Mouse (Mus musculus) kidney, embryonic 16.5 days (tissue): ENCODE data around the gene Med11. TPM values are rescaled to one million over a fixed set of nuclear protein-coding genes. Genes with fewer than 3 reads are reported as not detected.

Experiments
- ATAC-seq: fragments of 200-750 bp; cut with Nextera tagmentation; 2 replicates; pipeline ENCODE4 v1.8.0; 2017; ENCODE audit warnings: moderate TSS enrichment; ENCODE audit not compliant: low FRiP score, low TSS enrichment
- H3K27ac ChIP-seq: fragments of 300-500 bp; sonication (generic); 2 replicates; pipeline ENCODE4 v1.5.1; 2014; ENCODE audit warnings: low read length
- H3K27me3 ChIP-seq: fragments of 300-500 bp; sonication (generic); 2 replicates; pipeline ENCODE4 v1.6.1; 2014; ENCODE audit warnings: low read length, control low read depth, mixed read lengths; ENCODE audit not compliant: insufficient read depth
- H3K36me3 ChIP-seq: fragments of 300-500 bp; sonication (generic); 2 replicates; pipeline ENCODE4 v1.6.1; 2014; ENCODE audit warnings: low read length, control low read depth, mixed read lengths; ENCODE audit not compliant: insufficient read depth
- H3K4me1 ChIP-seq: fragments of 300-500 bp; sonication (generic); 2 replicates; pipeline ENCODE4 v1.6.1; 2014; ENCODE audit warnings: low read length, control low read depth, mixed read lengths; ENCODE audit not compliant: insufficient read depth
- H3K4me2 ChIP-seq: fragments of 300-500 bp; sonication (generic); replicated peaks from 2 replicates; pipeline ENCODE4 v1.6.1; 2014; ENCODE audit warnings: low read depth, low read length
- H3K4me3 ChIP-seq: fragments of 300-500 bp; sonication (generic); 2 replicates; pipeline ENCODE4 v1.5.1; 2014; ENCODE audit warnings: mild to moderate bottlenecking, low read length
- H3K9ac ChIP-seq: fragments of 300-500 bp; sonication (generic); replicated peaks from 2 replicates; pipeline ENCODE4 v1.6.1; 2014; ENCODE audit warnings: low read length
- H3K9me3 ChIP-seq: fragments of 300-500 bp; sonication (generic); 2 replicates; pipeline ENCODE4 v1.6.1; 2016; ENCODE audit warnings: low read length, control low read depth
- WGBS: fragments of 180-500 bp; shearing (Covaris S2); extraction: QIAGEN DNeasy Blood & Tissue Kit; methylation state at CpG from one replicate; pipeline ENCODE4 v1.1.7; 2014; 5-methylcytosine and 5-hydroxymethylcytosine counted together
- polyA plus RNA-seq: library from polyadenylated mRNA; unstranded; fragments of >200 nt; fragmentation: Nextera tagmentation; extraction: Ambion mirVana; gene quantifications from 2 replicates; pipeline ENCODE4 v1.2.1, GENCODE M21; 2015

Gene Med11
- polyA plus RNA-seq, 1 experiment from 2014 or later, result 46.3 TPM

DNA sequence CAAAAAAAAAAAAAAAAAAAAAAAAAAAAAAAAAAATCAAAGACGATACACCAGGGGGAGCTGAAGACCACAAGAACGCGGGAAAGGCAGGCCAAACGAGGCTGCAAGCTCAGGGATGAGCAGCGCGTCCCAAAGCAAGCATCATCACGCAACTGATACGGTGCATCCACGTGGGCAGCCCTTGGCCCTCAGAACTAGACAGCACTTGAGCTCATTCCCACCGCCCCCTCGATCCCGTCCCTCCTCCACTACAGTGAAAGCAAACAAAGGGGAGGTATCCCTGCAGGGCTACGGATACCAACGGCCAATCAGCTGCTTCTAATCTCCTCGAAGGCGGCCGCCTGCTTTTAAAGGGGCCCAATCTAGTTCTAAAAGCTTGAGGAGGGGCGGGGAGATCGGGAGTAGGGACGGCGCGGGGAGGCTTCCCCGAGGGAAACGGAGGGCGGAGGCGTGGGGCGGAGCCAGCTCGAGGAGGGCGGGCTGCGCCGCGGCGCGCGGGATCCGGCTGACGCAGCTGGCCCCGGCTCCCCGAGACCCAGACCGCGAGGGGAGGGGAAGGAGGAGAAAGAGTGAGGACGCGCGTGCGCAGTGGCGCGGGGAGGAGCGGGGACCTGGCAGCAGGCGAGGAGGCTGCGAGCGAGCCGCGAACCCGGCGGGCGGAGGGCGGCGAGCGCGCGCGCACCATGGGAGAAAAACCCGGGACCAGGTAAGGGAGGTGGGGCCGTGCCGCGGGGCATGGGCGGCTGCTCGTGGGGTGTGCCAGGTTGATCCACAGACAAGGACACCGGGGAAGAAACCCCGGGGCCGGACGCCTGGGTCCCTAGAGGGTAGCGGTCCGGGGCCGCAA, 19.4 kb upstream of the Med11 start, which contains the start of gene Arrb2:
Gene Arrb2, plus strand, starts transcription at position 588 of the 847 bp plus-strand sequence.
- Histone ChIP-seq H3K27ac (peak within 1 kb of the TSS; percentile 62), H3K9ac (peak within 1 kb of the TSS; percentile 83), H3K9me3 (no peaks in the 10 kb centered on the region), H3K27me3 (no peaks in the 10 kb centered on the region), H3K4me1 (peaks cover 21% of the 10 kb centered on the region), H3K4me3 (peak within 1 kb of the TSS; percentile 80), H3K4me2 (peak within 1 kb of the TSS; percentile 65), H3K36me3 (peaks cover 9% of the 10 kb centered on the region; the same call in 1 of the 2 replicates)
- peak; percentile 97 for ATAC-seq
- under 1% methylated on average over 72 of the region's 75 CpGs for WGBS

DNA sequence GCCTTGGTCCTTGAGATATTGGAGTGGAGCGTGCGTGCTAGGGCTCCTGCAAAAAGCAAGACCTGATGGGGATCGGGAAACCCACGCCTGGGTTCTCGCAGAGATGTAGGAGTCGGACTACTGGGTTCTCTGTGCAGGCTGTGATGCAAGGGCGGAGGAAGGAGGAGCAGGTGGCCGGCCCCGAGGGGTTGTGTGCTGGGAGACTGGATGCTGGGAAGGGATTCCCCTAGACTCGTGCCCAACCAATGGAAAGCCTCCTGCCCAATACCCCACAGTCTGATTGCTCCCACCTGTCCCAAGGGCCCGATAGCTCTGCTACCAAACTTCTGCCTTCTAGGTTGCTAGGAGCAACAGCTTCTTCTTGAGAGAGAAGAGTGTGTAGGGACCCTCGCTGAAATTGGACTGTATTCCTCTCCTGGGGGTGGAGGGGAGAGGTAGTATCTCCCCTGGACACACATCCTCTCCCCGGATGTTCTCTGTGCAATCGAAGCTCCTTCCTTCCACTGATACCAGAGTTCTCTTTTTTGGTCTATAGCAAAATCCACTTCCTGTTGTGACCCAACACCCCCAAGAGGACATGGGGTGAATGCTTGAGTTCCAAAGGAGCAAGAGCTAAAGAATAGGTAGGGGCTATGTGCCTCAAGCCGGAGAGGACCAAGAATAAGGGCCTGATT, 18.7 kb upstream of the Med11 start:
- Histone ChIP-seq H3K4me1 (peaks cover 21% of the 10 kb centered on the region), H3K27ac (peak overlapping the region; percentile 62), H3K9ac (peak overlapping the region; percentile 83), H3K36me3 (peaks cover 17% of the 10 kb centered on the region; the same call in 1 of the 2 replicates), H3K4me2 (peak overlapping the region; percentile 65), H3K27me3 (no peaks in the 10 kb centered on the region), H3K9me3 (no peaks in the 10 kb centered on the region), H3K4me3 (peak overlapping the region; percentile 80)
- ATAC-seq, result peak; percentile 43
- 8% methylated on average over 15 of the region's 15 CpGs for WGBS

- whole genome bisulfite sequencing, result 59% methylated on average over 1 of the region's 1 CpGs
- Histone ChIP-seq H3K27me3 (no peaks in the 10 kb centered on the region), H3K27ac (no peak overlapping the region), H3K4me2 (peak overlapping the region; percentile 65), H3K36me3 (peaks cover 21% of the 10 kb centered on the region), H3K4me1 (peaks cover 21% of the 10 kb centered on the region), H3K9ac (peak overlapping the region; percentile 83; the same call in 1 of the 2 replicates), H3K4me3 (peak overlapping the region; percentile 80), H3K9me3 (no peaks in the 10 kb centered on the region)
- no peak for ATAC-seq
Measured at GRCm38 (mm10) chr11:70433569-70433943, 18.2 kb upstream of the Med11 start.

DNA sequence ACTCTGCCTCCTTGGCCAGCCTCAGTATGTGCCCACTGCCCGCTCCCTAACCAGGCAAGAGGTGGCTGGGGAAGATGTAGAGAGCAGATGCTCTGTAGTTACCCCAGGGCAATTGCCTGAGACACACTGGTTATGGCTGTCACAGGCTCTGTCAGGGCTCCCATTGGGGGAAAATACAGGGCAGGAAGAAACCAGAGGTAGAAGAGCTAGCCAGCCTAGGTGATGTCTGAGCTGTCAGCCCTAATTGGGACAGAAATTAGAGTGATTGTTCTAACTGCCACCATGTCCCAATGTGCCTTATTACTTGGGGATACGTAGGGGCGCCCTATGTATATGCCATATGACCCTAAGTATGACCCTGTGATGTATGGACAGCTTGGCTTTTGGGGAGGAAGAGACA, 17.8 kb upstream of the Med11 start:
- H3K27me3 ChIP-seq, result no peaks in the 10 kb centered on the region
- H3K36me3 ChIP-seq, result peaks cover 23% of the 10 kb centered on the region
- no peak overlapping the region for H3K4me3 ChIP-seq
- H3K27ac ChIP-seq, result no peak overlapping the region
- ATAC-seq, result no peak
- peaks cover 21% of the 10 kb centered on the region for H3K4me1 ChIP-seq
- no peak overlapping the region for H3K9ac ChIP-seq
- H3K4me2 ChIP-seq, result no peak overlapping the region
- H3K9me3 ChIP-seq, result no peaks in the 10 kb centered on the region
- WGBS, result 95% methylated on average over 3 of the region's 3 CpGs

GRCm38 (mm10) chr11:70435476-70435875, 16.2 kb upstream of the Med11 start:
- WGBS, result 63% methylated on average over 5 of the region's 5 CpGs
- H3K4me3 ChIP-seq, result no peak overlapping the region
- H3K4me1 ChIP-seq, result peaks cover 21% of the 10 kb centered on the region
- H3K9me3 ChIP-seq, result no peaks in the 10 kb centered on the region
- no peaks in the 10 kb centered on the region for H3K27me3 ChIP-seq
- no peak overlapping the region for H3K4me2 ChIP-seq
- H3K27ac ChIP-seq, result no peak overlapping the region
- no peak overlapping the region for H3K9ac ChIP-seq
- peaks cover 36% of the 10 kb centered on the region for H3K36me3 ChIP-seq
- no peak for ATAC-seq

DNA sequence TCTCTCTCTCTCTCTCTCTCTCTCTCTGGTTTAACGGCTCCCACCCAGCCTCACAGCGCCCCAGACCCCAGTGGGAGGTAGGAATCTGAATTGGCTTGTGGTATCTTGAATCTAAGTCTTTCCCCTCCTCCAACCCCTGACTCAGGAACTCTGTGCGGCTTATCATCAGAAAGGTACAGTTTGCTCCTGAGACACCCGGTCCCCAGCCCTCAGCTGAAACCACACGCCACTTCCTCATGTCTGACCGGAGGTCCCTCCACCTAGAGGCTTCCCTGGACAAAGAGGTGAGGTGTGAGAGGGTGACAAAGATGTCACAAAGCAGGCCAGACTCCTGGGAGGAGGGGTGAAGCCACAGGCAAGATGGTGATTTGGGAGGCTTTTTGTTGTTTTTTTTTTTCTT, 14.3 kb upstream of the Med11 start:
- WGBS, result 84% methylated on average over 6 of the region's 6 CpGs
- Histone ChIP-seq H3K27ac (no peak overlapping the region), H3K27me3 (no peaks in the 10 kb centered on the region), H3K36me3 (peaks cover 36% of the 10 kb centered on the region), H3K9me3 (no peaks in the 10 kb centered on the region), H3K9ac (no peak overlapping the region), H3K4me1 (peaks cover 16% of the 10 kb centered on the region), H3K4me3 (no peak overlapping the region), H3K4me2 (no peak overlapping the region)
- ATAC-seq, result no peak

GRCm38 (mm10) chr11:70438728-70439374, 12.9 kb upstream of the Med11 start:
- no peak overlapping the region for H3K4me3 ChIP-seq
- no peak overlapping the region for H3K9ac ChIP-seq
- H3K27me3 ChIP-seq, result no peaks in the 10 kb centered on the region
- WGBS, result 88% methylated on average over 7 of the region's 7 CpGs
- peaks cover 36% of the 10 kb centered on the region for H3K36me3 ChIP-seq
- H3K27ac ChIP-seq, result no peak overlapping the region
- H3K9me3 ChIP-seq, result no peaks in the 10 kb centered on the region
- no peak overlapping the region for H3K4me2 ChIP-seq
- no peak for ATAC-seq
- peaks cover 5% of the 10 kb centered on the region for H3K4me1 ChIP-seq

- no peak overlapping the region for H3K27ac ChIP-seq
- no peak overlapping the region for H3K4me2 ChIP-seq
- 89% methylated on average over 4 of the region's 4 CpGs for WGBS
- no peak overlapping the region for H3K9ac ChIP-seq
- no peaks in the 10 kb centered on the region for H3K27me3 ChIP-seq
- H3K4me3 ChIP-seq, result no peak overlapping the region
- H3K9me3 ChIP-seq, result no peaks in the 10 kb centered on the region
- no peaks in the 10 kb centered on the region for H3K4me1 ChIP-seq
- ATAC-seq, result no peak
- peaks cover 36% of the 10 kb centered on the region for H3K36me3 ChIP-seq
Measured at GRCm38 (mm10) chr11:70440637-70441036, 11.1 kb upstream of the Med11 start.

DNA sequence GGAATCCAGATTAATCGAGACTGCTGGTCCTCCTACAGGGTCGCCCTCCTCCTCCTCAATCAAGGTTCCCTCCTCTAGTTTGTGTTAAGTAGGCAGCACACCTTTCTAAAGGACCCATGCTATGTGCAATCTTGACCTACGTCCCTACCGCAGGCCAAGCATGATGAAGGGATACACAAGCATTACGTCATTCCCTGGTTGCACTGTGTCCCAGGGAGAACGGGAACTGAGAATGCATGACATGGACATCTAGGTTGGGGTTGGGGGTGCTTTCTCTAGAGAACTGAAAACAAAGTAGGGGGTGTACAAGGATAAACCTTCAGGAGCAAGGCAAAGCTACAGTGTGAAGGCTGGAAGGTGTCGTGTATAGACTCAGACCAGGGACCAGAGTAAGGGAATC, 9.8 kb upstream of the Med11 start:
- H3K4me1 ChIP-seq, result no peaks in the 10 kb centered on the region
- H3K9ac ChIP-seq, result no peak overlapping the region
- no peaks in the 10 kb centered on the region for H3K9me3 ChIP-seq
- no peak overlapping the region for H3K4me3 ChIP-seq
- no peak for ATAC-seq
- peaks cover 30% of the 10 kb centered on the region for H3K36me3 ChIP-seq
- H3K27me3 ChIP-seq, result no peaks in the 10 kb centered on the region
- H3K27ac ChIP-seq, result no peak overlapping the region
- WGBS, result 91% methylated on average over 7 of the region's 7 CpGs
- no peak overlapping the region for H3K4me2 ChIP-seq
